Mouse (Mus musculus) adrenal gland, adult (tissue): ENCODE results near the gene Ulk2.

Experiments
- DNase-seq, 2 experiments: peaks; one replicate each; pipeline ENCODE4 v3.0.0; 2022 to 2023; ENCODE audit warnings: low spot score in 1 of 2; ENCODE audit not compliant: inconsistent age in 2 of 2

Ulk2 gene

GRCm38 (mm10) chr11:61761584-61762407 is 93.1 kb downstream of the Ulk2 start, which contains the start of gene Prpsap2:
Prpsap2 (minus strand) TSS chr11:61762088.
- DNase-seq, result peak; percentile 99 to 100

GRCm38 (mm10) chr11:61760518-61760917 is 94.4 kb downstream of the Ulk2 start:
- DNase-seq, result peak in 1 of 2 experiments; percentile 39

- DNase-seq, result no peak
Observed at GRCm38 (mm10) chr11:61757151-61757550, 97.7 kb downstream of the Ulk2 start.

GRCm38 (mm10) chr11:61751612-61752011 is 103.3 kb downstream of the Ulk2 start:
- DNase-seq, result peak in 1 of 2 experiments; percentile 58

GRCm38 (mm10) chr11:61747161-61747560 is 107.7 kb downstream of the Ulk2 start:
- DNase-seq, result no peak

- DNase-seq, result no peak
Observed at GRCm38 (mm10) chr11:61745781-61746180, 109.1 kb downstream of the Ulk2 start.

- no peak for DNase-seq
Observed at GRCm38 (mm10) chr11:61744460-61744859, 110.4 kb downstream of the Ulk2 start.

GRCm38 (mm10) chr11:61743768-61744167 is 111.1 kb downstream of the Ulk2 start:
- no peak for DNase-seq

- no peak for DNase-seq
Observed at GRCm38 (mm10) chr11:61740500-61740899, 114.4 kb downstream of the Ulk2 start.

GRCm38 (mm10) chr11:61737290-61737689 is 117.6 kb downstream of the Ulk2 start:
- DNase-seq, result no peak

- DNase-seq, result no peak
Observed at GRCm38 (mm10) chr11:61732672-61733071, 122.2 kb downstream of the Ulk2 start.

GRCm38 (mm10) chr11:61728037-61728436 is 126.8 kb downstream of the Ulk2 start:
- DNase-seq, result peak in 1 of 2 experiments; percentile 47
